Mouse (Mus musculus) E14TG2a.4 (cell line): ENCODE results near the gene Tac4.
A peak's percentile ranks its signal among the peaks of the same experiment; 100 is the strongest.

Experiments used
- H3K27me3 ChIP-seq: 2 replicates; pipeline ENCODE4 v1.6.1; 2014; ENCODE audit warnings: low read length, control low read depth; ENCODE audit not compliant: insufficient read depth
- H3K36me3 ChIP-seq: 2 replicates; pipeline ENCODE4 v1.6.1; 2014; ENCODE audit warnings: low read length, control low read depth; ENCODE audit not compliant: insufficient read depth
- H3K4me1 ChIP-seq: replicated peaks from 2 replicates; pipeline ENCODE4 v1.6.1; 2014; ENCODE audit warnings: low read depth, low read length, control low read depth
- H3K4me3 ChIP-seq: replicated peaks from 2 replicates; pipeline ENCODE4 v1.5.1; 2014; ENCODE audit warnings: mild to moderate bottlenecking, low read length
- H3K9me3 ChIP-seq: 2 replicates; pipeline ENCODE4 v1.6.1; 2014; ENCODE audit warnings: low read length, control low read depth
- CTCF ChIP-seq: conservative IDR thresholded peaks from 2 replicates; pipeline ENCODE4 v1.5.1; 2014; ENCODE audit warnings: low read length
- NANOG ChIP-seq: IDR thresholded peaks from 2 replicates; pipeline ENCODE4 v1.6.1; 2014; ENCODE audit warnings: borderline replicate concordance, low read length, mixed read lengths
- POU5F1 ChIP-seq: IDR thresholded peaks from 2 replicates; pipeline ENCODE4 v1.6.1; 2014; ENCODE audit warnings: low read length, borderline replicate concordance

Gene Tac4

DNA sequence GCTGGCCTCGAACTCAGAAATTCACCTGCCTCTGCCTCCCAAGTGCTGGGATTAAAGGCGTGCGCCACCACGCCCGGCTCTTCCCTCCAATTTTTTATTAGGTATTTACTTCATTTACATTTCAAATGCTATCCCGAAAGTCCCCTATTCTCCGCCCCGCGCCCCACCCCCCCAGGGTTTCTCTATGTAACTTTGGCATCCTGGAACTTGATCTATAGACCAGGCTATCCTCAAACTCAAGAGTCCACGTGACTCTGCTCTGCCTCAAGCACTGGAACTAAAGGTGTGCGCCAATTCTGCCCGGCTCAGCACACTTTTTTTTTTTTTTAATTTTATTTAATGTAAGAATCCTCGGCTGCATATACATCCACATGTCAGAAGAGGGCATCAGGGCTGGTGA is 34.4 kb downstream of the Tac4 start:
- H3K4me1 ChIP-seq, result peaks cover 57% of the 10 kb centered on the region
- peaks cover 92% of the 10 kb centered on the region for H3K36me3 ChIP-seq
- H3K9me3 ChIP-seq, result no peaks in the 10 kb centered on the region
- TF ChIP-seq NANOG (no peak), POU5F1 (no peak), CTCF (no peak)
- H3K4me3 ChIP-seq, result no peak overlapping the region
- no peaks in the 10 kb centered on the region for H3K27me3 ChIP-seq

- TF ChIP-seq CTCF (peak; percentile 98), POU5F1 (no peak)
- H3K9me3 ChIP-seq, result no peaks in the 10 kb centered on the region
- H3K27me3 ChIP-seq, result no peaks in the 10 kb centered on the region
- no peak overlapping the region for H3K4me3 ChIP-seq
- peaks cover 81% of the 10 kb centered on the region for H3K4me1 ChIP-seq
- H3K36me3 ChIP-seq, result peaks cover 92% of the 10 kb centered on the region
These were observed 36.8 kb downstream of the Tac4 start for GRCm38 (mm10) chr11:95298146-95298545.

- Histone ChIP-seq H3K27me3 (no peaks in the 10 kb centered on the region), H3K4me3 (no peak overlapping the region), H3K36me3 (peaks cover 92% of the 10 kb centered on the region), H3K4me1 (peaks cover 85% of the 10 kb centered on the region), H3K9me3 (no peaks in the 10 kb centered on the region)
- TF ChIP-seq CTCF (no peak), POU5F1 (no peak)
These were observed 38.6 kb downstream of the Tac4 start for GRCm38 (mm10) chr11:95299886-95300285.

DNA sequence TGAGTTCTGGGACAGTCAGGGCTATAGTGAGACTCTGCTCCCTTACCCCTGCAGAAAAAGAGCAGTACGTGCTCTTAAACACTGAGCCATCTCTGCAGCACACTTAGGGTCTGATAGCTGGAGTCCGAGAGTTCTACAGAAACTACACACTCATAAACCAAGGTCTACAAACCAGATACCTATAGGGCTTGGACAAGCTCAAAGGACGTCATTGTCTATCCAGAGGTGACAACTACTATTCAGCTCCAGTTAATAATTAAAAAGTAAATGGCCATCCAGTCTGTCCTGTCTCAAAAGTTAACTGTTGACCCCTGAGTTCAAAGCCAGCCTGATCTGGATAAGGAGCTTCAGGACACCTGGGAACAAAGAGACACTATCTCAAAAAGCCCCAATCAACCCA is 40.4 kb downstream of the Tac4 start:
- Histone ChIP-seq H3K9me3 (no peaks in the 10 kb centered on the region), H3K27me3 (no peaks in the 10 kb centered on the region), H3K4me1 (peaks cover 95% of the 10 kb centered on the region), H3K4me3 (no peak overlapping the region), H3K36me3 (peaks cover 99% of the 10 kb centered on the region)
- TF ChIP-seq POU5F1 (no peak), CTCF (no peak), NANOG (no peak)

DNA sequence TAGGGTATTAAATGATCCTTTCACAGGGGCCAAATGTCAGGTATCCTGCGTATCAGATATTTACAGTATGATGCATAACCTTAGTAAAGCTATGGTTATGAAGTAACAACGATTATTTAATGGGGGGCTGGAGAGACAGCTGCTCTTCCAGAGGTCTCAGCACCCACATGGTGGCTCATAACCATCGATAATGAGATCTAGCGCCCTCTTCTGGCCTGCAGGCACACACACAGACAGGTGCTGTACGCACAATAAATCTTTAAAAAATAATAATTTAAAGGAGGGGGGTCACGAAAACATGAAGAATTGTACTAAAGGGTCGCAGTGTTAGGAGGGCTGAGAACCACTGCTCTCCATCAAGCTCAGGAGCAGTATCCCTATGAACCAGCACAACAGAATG is 44.3 kb downstream of the Tac4 start:
- H3K4me3 ChIP-seq, result peak overlapping the region; percentile 97
- H3K9me3 ChIP-seq, result no peaks in the 10 kb centered on the region
- H3K36me3 ChIP-seq, result peaks cover 71% of the 10 kb centered on the region
- TF ChIP-seq POU5F1 (no peak), CTCF (peak; percentile 73), NANOG (no peak)
- H3K4me1 ChIP-seq, result peaks cover 76% of the 10 kb centered on the region
- H3K27me3 ChIP-seq, result no peaks in the 10 kb centered on the region

DNA sequence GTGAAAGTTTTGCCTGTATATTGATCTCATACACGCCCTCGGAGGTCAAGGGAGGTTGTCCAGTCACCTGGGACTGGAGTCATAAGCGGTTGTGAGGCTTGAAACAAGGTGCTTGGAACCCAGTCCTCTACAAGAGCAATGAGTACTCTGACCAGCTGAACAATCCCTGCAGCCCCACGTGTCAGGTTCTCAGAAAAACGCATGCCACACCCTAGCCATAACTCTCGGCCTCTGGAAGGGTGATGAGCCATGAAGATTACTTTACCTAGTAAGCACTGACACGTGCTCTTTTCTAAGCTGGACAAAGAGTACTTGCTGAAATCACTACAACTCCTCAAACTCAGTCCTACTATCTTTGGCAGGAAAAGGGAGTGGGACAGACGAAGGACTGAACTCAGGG is 46.2 kb downstream of the Tac4 start:
- no peaks in the 10 kb centered on the region for H3K27me3 ChIP-seq
- H3K9me3 ChIP-seq, result no peaks in the 10 kb centered on the region
- TF ChIP-seq CTCF, result no peak
- no peak for TF ChIP-seq NANOG
- TF ChIP-seq POU5F1, result no peak
- H3K36me3 ChIP-seq, result peaks cover 51% of the 10 kb centered on the region
- H3K4me1 ChIP-seq, result peaks cover 66% of the 10 kb centered on the region
- peak overlapping the region; percentile 97 for H3K4me3 ChIP-seq

DNA sequence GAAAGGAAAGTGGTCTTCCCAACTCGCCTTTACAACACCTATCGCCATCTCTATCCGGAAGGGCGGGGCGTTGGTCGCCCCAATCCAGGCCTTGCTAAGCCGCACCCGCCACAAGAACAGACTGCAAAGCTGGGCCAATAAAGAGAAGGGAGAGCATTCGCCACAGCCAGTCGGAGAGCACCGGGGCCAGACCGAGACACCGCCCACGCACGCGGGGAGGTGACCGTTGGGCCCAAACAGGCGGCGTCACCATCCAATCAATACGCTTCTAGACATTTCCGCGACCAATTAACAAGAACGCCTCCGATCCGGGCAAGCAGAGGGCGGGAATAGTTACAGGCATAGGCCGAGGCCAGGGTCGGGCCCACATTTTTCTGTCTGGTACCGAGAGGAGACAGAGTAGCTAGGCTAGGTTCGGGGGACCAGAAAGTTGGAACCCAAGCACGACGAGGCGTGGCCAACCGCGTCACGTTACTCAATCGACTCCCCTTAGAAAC is 48.2 kb downstream of the Tac4 start:
- peaks cover 31% of the 10 kb centered on the region for H3K36me3 ChIP-seq
- peak overlapping the region; percentile 97 for H3K4me3 ChIP-seq
- peaks cover 65% of the 10 kb centered on the region for H3K4me1 ChIP-seq
- TF ChIP-seq CTCF (no peak), NANOG (no peak), POU5F1 (no peak)
- no peaks in the 10 kb centered on the region for H3K27me3 ChIP-seq
- H3K9me3 ChIP-seq, result no peaks in the 10 kb centered on the region

DNA sequence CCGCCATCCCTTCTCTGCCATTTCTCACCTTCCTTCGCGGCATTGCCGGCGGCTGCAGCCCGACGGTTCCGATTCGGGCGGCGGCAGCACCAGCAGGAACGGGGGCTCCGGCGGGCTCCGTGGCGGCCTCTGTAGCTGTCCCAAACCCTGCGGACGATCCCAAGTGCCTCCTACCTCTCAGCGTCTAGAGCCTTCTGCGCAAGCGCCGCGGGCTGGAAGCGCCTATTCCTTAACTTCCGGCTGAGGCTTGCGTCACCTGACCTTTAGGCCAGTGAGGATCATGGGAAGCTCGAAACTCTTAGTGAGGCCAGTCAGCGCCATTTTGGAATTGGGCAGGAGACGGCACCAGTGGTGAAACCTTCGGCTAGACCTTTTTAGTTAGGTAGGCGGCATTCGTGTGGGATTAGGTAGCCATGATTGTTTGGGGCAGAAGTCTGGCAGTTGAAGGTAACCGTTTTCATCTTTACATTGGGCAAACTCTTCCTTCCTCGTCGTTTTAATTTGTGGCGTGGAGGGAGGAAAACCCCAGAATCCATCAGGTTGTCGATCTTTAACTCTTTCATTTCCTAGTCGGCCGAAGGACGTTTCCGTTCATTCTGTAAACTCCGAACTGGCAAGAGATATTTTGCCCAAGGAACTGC is 48.8 kb downstream of the Tac4 start, which contains the start of gene Kat7:
TSS of gene Kat7 (minus strand) at position 240 of the 641 bp plus-strand sequence.
- no peaks in the 10 kb centered on the region for H3K9me3 ChIP-seq
- peaks cover 65% of the 10 kb centered on the region for H3K4me1 ChIP-seq
- H3K4me3 ChIP-seq, result peak within 1 kb of the TSS; percentile 97
- H3K36me3 ChIP-seq, result peaks cover 25% of the 10 kb centered on the region
- H3K27me3 ChIP-seq, result no peaks in the 10 kb centered on the region
- TF ChIP-seq POU5F1, result no peak
- no peak for TF ChIP-seq NANOG
- TF ChIP-seq CTCF, result no peak

DNA sequence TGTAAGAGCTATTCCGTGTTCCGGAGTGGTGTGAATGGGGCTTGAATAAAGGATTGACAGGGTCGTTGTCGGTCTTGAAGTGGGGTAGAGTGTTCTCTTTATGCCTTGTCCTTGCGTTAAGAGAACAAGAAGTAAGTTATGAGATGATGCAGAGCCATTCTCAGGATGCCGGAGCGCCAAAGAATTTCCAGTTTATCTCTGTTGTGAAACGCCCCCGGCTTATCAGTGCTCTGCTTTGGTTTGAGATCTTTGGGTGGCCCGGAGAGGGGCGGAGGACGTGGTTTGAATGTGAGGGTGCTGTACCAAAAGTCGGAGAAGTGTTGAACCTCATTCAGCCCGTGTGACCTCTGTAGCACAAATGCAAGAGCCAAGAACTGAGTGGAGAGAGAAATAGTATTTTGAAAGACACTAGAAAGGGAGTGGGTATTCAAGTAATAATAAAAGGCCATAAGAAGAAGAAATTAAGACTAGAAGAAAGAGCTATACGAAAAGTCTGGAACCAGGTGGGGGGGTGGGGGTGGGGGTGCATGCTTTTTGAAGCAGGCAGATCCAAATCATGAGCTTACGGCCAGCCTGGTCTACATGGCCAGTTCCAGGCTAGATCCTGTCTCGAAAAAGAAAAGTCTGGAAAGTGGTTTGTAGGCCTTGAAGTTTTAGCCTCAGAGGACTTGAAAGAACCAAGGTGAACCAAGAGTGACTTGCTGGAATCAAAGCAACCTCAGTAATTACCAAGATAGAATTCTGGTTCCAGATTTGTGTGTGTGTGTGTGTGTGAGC is 49.5 kb downstream of the Tac4 start:
- Histone ChIP-seq H3K27me3 (no peaks in the 10 kb centered on the region), H3K9me3 (no peaks in the 10 kb centered on the region), H3K4me3 (peak overlapping the region; percentile 97), H3K36me3 (peaks cover 18% of the 10 kb centered on the region), H3K4me1 (peaks cover 65% of the 10 kb centered on the region)
- TF ChIP-seq POU5F1, result no peak
- no peak for TF ChIP-seq CTCF
- no peak for TF ChIP-seq NANOG
